Mouse (Mus musculus) lung, embryonic 14.5 days (tissue): Measurements from ENCODE around the gene Rrp7a. TPM values are rescaled to one million over a fixed set of nuclear protein-coding genes. Genes with fewer than 3 reads are reported as not detected.

Source experiments
- ATAC-seq: fragments of 200-750 bp; cut with Nextera tagmentation; 2 replicates; pipeline ENCODE4 v1.8.0; 2017; ENCODE audit warnings: mild to moderate bottlenecking, moderate TSS enrichment, moderate library complexity; ENCODE audit not compliant: insufficient read depth
- DNase-seq: peaks from one replicate; pipeline ENCODE4 v3.0.0-alpha.2; 2015
- H3K27ac ChIP-seq: fragments of 300-500 bp; sonication (generic); 2 replicates; pipeline ENCODE4 v1.5.1; 2014; ENCODE audit warnings: low read depth, mild to moderate bottlenecking, moderate library complexity
- H3K27me3 ChIP-seq: fragments of 300-500 bp; sonication (generic); 2 replicates; pipeline ENCODE4 v1.6.1; 2014; ENCODE audit warnings: low read length, control low read depth; ENCODE audit not compliant: insufficient read depth
- H3K36me3 ChIP-seq: fragments of 300-500 bp; sonication (generic); 2 replicates; pipeline ENCODE4 v1.6.1; 2014; ENCODE audit warnings: control low read depth; ENCODE audit not compliant: insufficient read depth
- H3K4me1 ChIP-seq: fragments of 300-500 bp; sonication (generic); 2 replicates; pipeline ENCODE4 v1.6.1; 2014; ENCODE audit warnings: antibody characterized with exemption, control low read depth; ENCODE audit not compliant: insufficient read depth
- H3K4me2 ChIP-seq: fragments of 300-500 bp; sonication (generic); 2 replicates; pipeline ENCODE4 v1.6.1; 2014; ENCODE audit warnings: mild to moderate bottlenecking
- H3K4me3 ChIP-seq: fragments of 300-500 bp; sonication (generic); 2 replicates; pipeline ENCODE4 v1.5.1; 2014; ENCODE audit warnings: low read depth, low read length
- H3K9ac ChIP-seq: fragments of 300-500 bp; sonication (generic); 2 replicates; pipeline ENCODE4 v1.6.1; 2014
- H3K9me3 ChIP-seq: fragments of 300-500 bp; sonication (generic); 2 replicates; pipeline ENCODE4 v1.6.1; 2016; ENCODE audit warnings: low read depth, low read length, control low read depth
- CTCF ChIP-seq: IDR thresholded peaks from 2 replicates; pipeline ENCODE4 v1.5.1; 2016; ENCODE audit warnings: antibody characterized with exemption, low read depth
- WGBS: fragments of 180-500 bp; shearing (Covaris S2); extraction: QIAGEN DNeasy Blood & Tissue Kit; methylation state at CpG from one replicate; pipeline ENCODE4 v1.1.7; 2014; 5-methylcytosine and 5-hydroxymethylcytosine counted together
- polyA plus RNA-seq: library from polyadenylated mRNA; unstranded; fragments of >200 nt; fragmentation: Nextera tagmentation; extraction: Ambion mirVana; gene quantifications from 2 replicates; pipeline ENCODE4 v1.2.1, GENCODE M21; 2014

Gene Rrp7a
- polyA plus RNA-seq, 1 experiment from 2014 or later = 59.3 TPM

DNA sequence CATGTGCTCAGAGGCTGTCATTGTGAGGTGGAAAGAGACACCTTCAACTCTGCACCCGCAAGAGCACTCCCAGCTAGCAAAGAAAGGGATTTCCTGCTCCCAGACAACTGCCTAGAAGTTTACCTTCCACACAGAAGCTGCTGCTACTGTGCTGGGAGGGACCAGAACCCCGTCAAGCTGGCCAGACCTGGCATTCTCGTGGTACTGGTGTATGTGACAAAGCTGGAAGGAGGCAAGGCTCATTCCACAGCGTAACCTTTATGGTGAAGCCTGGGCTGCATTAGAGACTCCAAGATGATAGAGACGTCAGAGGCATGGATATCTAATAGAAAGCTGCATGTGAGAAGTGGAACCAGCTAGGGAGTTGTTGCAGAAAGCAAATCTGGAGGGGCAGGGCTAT, 2.0 kb upstream of the Rrp7a start:
- H3K4me2 ChIP-seq = no peak overlapping the region
- no peak overlapping the region for H3K4me3 ChIP-seq
- no peaks in the 10 kb centered on the region for H3K9me3 ChIP-seq
- no peak for ATAC-seq
- DNase-seq = no peak
- H3K4me1 ChIP-seq = no peaks in the 10 kb centered on the region
- H3K27me3 ChIP-seq = no peaks in the 10 kb centered on the region
- peaks cover 47% of the 10 kb centered on the region for H3K36me3 ChIP-seq
- no peak overlapping the region for H3K27ac ChIP-seq
- 58% methylated on average over 5 of the region's 5 CpGs for WGBS
- TF ChIP-seq CTCF = no peak
- no peak overlapping the region for H3K9ac ChIP-seq

DNA sequence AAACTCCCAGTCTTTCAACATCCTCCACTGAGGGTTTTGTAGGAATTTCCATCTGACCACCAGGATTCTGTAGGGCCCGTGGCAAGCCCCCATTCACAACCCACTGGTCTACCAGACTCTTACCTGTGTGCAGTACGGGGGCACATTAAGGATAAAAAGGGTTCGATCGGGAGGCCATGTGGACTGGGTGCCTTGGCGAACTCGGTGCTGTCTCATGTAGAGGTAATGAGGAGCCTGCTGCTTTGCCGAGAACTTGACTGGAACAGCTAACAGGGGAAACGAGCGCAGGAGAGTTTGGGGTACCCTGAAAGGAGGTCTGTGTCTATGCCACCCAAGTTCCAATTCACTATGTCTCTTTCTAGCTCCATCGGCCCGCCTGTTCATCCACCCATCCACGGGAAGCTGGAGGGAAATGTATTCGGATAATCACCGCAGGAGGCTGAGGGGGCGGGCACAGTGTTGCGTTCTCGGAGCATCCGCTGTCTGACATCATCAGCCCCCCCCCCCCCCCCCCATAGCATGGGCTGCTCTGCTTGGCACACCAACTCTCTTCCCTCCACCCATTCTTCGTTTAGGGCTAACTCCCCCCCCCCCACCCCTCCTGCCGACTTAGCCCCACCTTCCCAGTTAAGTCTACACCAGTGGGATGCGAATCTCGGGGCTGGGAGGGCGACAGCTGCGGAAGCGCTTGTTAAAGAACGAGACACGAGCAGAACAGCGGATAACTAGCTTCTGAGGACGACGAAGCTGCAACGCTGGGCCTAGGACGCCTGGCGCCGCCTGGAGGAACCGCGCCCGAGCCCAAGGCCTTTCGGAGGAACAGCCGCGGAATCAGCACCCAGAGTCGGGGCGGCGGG, 664 bp downstream of the Rrp7a start:
- Histone ChIP-seq H3K9ac (peak overlapping the region; percentile 64), H3K27me3 (no peaks in the 10 kb centered on the region), H3K27ac (peak overlapping the region; percentile 76; the same call in 1 of the 2 replicates), H3K4me1 (no peaks in the 10 kb centered on the region), H3K4me3 (peak overlapping the region; percentile 86), H3K9me3 (no peaks in the 10 kb centered on the region), H3K36me3 (peaks cover 45% of the 10 kb centered on the region), H3K4me2 (peak overlapping the region; percentile 78)
- ATAC-seq (peak; percentile 55), DNase-seq (peak; percentile 77)
- 3% methylated on average over 43 of the region's 43 CpGs for WGBS
- TF ChIP-seq CTCF = peak; percentile 49; the same call in 1 of the 2 replicates

- DNase-seq (peak; percentile 80), ATAC-seq (no peak)
- no peak overlapping the region for H3K4me2 ChIP-seq
- H3K36me3 ChIP-seq = peaks cover 55% of the 10 kb centered on the region
- 63% methylated on average over 7 of the region's 7 CpGs for WGBS
- H3K27me3 ChIP-seq = no peaks in the 10 kb centered on the region
- no peak overlapping the region for H3K27ac ChIP-seq
- H3K4me3 ChIP-seq = no peak overlapping the region
- no peaks in the 10 kb centered on the region for H3K4me1 ChIP-seq
- peak; percentile 52 for TF ChIP-seq CTCF
- no peaks in the 10 kb centered on the region for H3K9me3 ChIP-seq
- H3K9ac ChIP-seq = no peak overlapping the region
Observed at GRCm38 (mm10) chr15:83118360-83118759, 4.2 kb downstream of the Rrp7a start.

GRCm38 (mm10) chr15:83115071-83115470, 7.5 kb downstream of the Rrp7a start:
- Histone ChIP-seq H3K4me2 (no peak overlapping the region), H3K4me1 (peaks cover 3% of the 10 kb centered on the region; the same call in 1 of the 2 replicates), H3K4me3 (no peak overlapping the region), H3K9ac (no peak overlapping the region), H3K27me3 (no peaks in the 10 kb centered on the region), H3K36me3 (peaks cover 55% of the 10 kb centered on the region), H3K9me3 (no peaks in the 10 kb centered on the region), H3K27ac (no peak overlapping the region)
- 77% methylated on average over 6 of the region's 6 CpGs for WGBS
- DNase-seq = no peak
- ATAC-seq = no peak
- no peak for TF ChIP-seq CTCF

- H3K27me3 ChIP-seq = no peaks in the 10 kb centered on the region
- DNase-seq = no peak
- H3K9ac ChIP-seq = no peak overlapping the region
- no peaks in the 10 kb centered on the region for H3K9me3 ChIP-seq
- H3K4me2 ChIP-seq = no peak overlapping the region
- peaks cover 47% of the 10 kb centered on the region for H3K36me3 ChIP-seq
- 70% methylated on average over 9 of the region's 9 CpGs for WGBS
- H3K4me3 ChIP-seq = no peak overlapping the region
- H3K27ac ChIP-seq = no peak overlapping the region
- no peak for ATAC-seq
- TF ChIP-seq CTCF = no peak
- peaks cover 3% of the 10 kb centered on the region; the same call in 1 of the 2 replicates for H3K4me1 ChIP-seq
Observed at GRCm38 (mm10) chr15:83114106-83114505, 8.5 kb downstream of the Rrp7a start.

DNA sequence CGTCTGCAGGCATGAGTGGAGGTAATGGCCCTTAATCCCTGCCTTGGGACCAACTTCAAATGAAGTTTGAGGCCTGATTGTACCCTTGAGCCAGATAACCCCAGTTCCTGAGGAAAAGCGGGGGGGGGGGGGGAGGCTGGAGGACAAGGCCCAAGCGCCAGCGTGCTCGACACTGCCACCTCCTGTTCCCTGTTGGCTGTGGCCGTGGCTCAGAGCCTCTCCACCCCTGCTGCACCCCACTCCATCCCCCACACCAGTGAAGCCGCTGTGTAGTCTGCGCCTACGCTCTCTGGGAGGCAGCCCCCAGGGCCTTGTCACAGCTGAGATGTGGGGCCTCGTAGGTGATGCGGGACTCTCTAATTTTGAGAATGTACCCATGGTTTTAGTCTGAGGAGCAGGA, 9.7 kb downstream of the Rrp7a start:
- Histone ChIP-seq H3K9me3 (no peaks in the 10 kb centered on the region), H3K4me2 (no peak overlapping the region), H3K27me3 (no peaks in the 10 kb centered on the region), H3K4me1 (peaks cover 3% of the 10 kb centered on the region; the same call in 1 of the 2 replicates), H3K9ac (no peak overlapping the region), H3K4me3 (no peak overlapping the region), H3K36me3 (peaks cover 37% of the 10 kb centered on the region), H3K27ac (no peak overlapping the region)
- WGBS = 8% methylated on average over 11 of the region's 11 CpGs
- TF ChIP-seq CTCF = peak; percentile 84
- peak; percentile 83 for DNase-seq
- peak; percentile 74 for ATAC-seq

DNA sequence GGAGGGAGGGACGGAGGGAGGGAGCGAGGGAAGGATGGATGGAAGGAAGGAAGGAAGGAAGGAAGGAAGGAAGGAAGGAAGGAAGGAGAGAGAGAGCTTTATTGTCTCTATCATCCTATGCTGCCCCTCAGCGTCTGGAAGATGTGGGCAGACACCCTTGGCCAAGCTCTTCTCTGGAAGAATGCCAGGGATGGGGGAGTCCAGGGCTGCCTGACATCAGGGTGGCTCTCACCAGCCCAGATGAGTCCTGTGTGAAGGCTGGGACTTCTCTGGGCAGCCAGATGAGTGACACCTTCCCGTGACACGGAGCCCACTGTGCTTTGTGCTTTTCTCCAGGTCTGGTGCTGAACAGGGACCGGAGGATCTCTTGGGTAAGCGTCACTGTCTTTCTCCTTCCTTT, 10.7 kb downstream of the Rrp7a start:
- Histone ChIP-seq H3K9ac (no peak overlapping the region), H3K36me3 (peaks cover 27% of the 10 kb centered on the region), H3K4me1 (peaks cover 3% of the 10 kb centered on the region; the same call in 1 of the 2 replicates), H3K27ac (no peak overlapping the region), H3K27me3 (no peaks in the 10 kb centered on the region), H3K4me3 (no peak overlapping the region), H3K9me3 (no peaks in the 10 kb centered on the region), H3K4me2 (no peak overlapping the region)
- ATAC-seq (no peak), DNase-seq (no peak)
- no peak for TF ChIP-seq CTCF
- WGBS = 71% methylated on average over 7 of the region's 7 CpGs
